Mouse (Mus musculus) myocyte (in vitro differentiated cells): ENCODE measurements around the gene Avpi1. TPM values are rescaled to one million over a fixed set of nuclear protein-coding genes. Genes with fewer than 3 reads are reported as not detected.

Experiments
- H3K27me3 ChIP-seq: one replicate; pipeline ENCODE4 v1.6.1; 2011; ENCODE audit not compliant: control insufficient read depth, insufficient read depth, insufficient read length
- H3K36me3 ChIP-seq: one replicate; pipeline ENCODE4 v1.6.1; 2011; ENCODE audit not compliant: control insufficient read depth, insufficient read depth
- H3K4me2 ChIP-seq: one replicate; pipeline ENCODE4 v1.6.1; 2011; ENCODE audit warnings: low read depth, control low read depth
- H3K4me3 ChIP-seq: one replicate; pipeline ENCODE4 v1.5.1; 2011; ENCODE audit warnings: mild to moderate bottlenecking, control low read depth, moderate library complexity
- H3K79me2 ChIP-seq: one replicate; pipeline ENCODE4 v1.6.1; 2011; ENCODE audit not compliant: control insufficient read depth, insufficient read depth
- H3ac ChIP-seq: one replicate; pipeline ENCODE4 v1.6.1; 2011; ENCODE audit not compliant: control insufficient read depth, insufficient read length
- CEBPB ChIP-seq: IDR thresholded peaks from 2 replicates; pipeline ENCODE4 v1.6.1; 2011; ENCODE audit warnings: mild to moderate bottlenecking, moderate library complexity; ENCODE audit not compliant: poor library complexity, insufficient read depth, severe bottlenecking
- E2F4 ChIP-seq: IDR thresholded peaks from one replicate; pipeline ENCODE4 v1.6.1; 2011; ENCODE audit warnings: mild to moderate bottlenecking, control low read depth, moderate library complexity; ENCODE audit not compliant: insufficient read depth
- MAX ChIP-seq: IDR thresholded peaks from one replicate; pipeline ENCODE4 v1.6.1; 2011; ENCODE audit warnings: low read depth, mild to moderate bottlenecking, control low read depth
- MYOD1 ChIP-seq, 3 experiments: IDR thresholded peaks; one replicate each; pipeline ENCODE4 v1.6.1; 2011; ENCODE audit warnings: control low read depth in 2 of 3, low read depth in 2 of 3, mild to moderate bottlenecking in 2 of 3, moderate library complexity in 1 of 3; ENCODE audit not compliant: insufficient read length in 2 of 3, control insufficient read depth in 1 of 3
- MYOG ChIP-seq, 3 experiments: IDR thresholded peaks; one replicate each; pipeline ENCODE4 v1.6.1; 2011; ENCODE audit warnings: control low read depth in 2 of 3, low read depth in 2 of 3, mild to moderate bottlenecking in 2 of 3; ENCODE audit not compliant: insufficient read length in 2 of 3, control insufficient read depth in 1 of 3, insufficient read depth in 1 of 3
- POLR2A ChIP-seq: IDR thresholded peaks from one replicate; pipeline ENCODE4 v1.6.1; 2011; ENCODE audit warnings: low read depth, mild to moderate bottlenecking, control low read depth, moderate library complexity; ENCODE audit not compliant: insufficient read length
- POLR2AphosphoS2 ChIP-seq: IDR thresholded peaks from one replicate; pipeline ENCODE4 v1.6.1; 2011; ENCODE audit warnings: low read depth, control low read depth; ENCODE audit not compliant: insufficient read length
- REST ChIP-seq: IDR thresholded peaks from one replicate; pipeline ENCODE4 v1.6.1; 2011; ENCODE audit warnings: mild to moderate bottlenecking, control low read depth, moderate library complexity; ENCODE audit not compliant: insufficient read depth, insufficient read length
- SRF ChIP-seq: IDR thresholded peaks from one replicate; pipeline ENCODE4 v1.6.1; 2011; ENCODE audit warnings: low read depth; ENCODE audit not compliant: control insufficient read depth, insufficient read length
- TCF12 ChIP-seq: IDR thresholded peaks from one replicate; pipeline ENCODE4 v1.6.1; 2011; ENCODE audit warnings: mild to moderate bottlenecking, control low read depth; ENCODE audit not compliant: poor library complexity, insufficient read depth, severe bottlenecking
- TCF3 ChIP-seq: IDR thresholded peaks from one replicate; pipeline ENCODE4 v1.6.1; 2011; ENCODE audit warnings: low read depth, control low read depth; ENCODE audit not compliant: insufficient read length
- USF1 ChIP-seq: IDR thresholded peaks from one replicate; pipeline ENCODE4 v1.6.1; 2011; ENCODE audit warnings: low read depth, mild to moderate bottlenecking, control low read depth, moderate library complexity
- polyA plus RNA-seq: library from polyadenylated mRNA; unstranded; fragments of >200 nt; fragmentation: generic; extraction: Trizol; gene quantifications from one replicate; pipeline ENCODE4 v1.2.1, GENCODE M21; 2012; ENCODE audit warnings: missing spikeins

Gene Avpi1
- polyA plus RNA-seq, 1 experiment = 128 TPM

GRCm38 (mm10) chr19:42130294-42130606 lies 1.4 kb upstream of the Avpi1 start:
- no peak for TF ChIP-seq USF1
- TF ChIP-seq REST = no peak
- no peak for TF ChIP-seq TCF12
- TF ChIP-seq POLR2AphosphoS2 = no peak
- no peak for TF ChIP-seq SRF
- no peak for TF ChIP-seq TCF3
- TF ChIP-seq CEBPB = no peak
- TF ChIP-seq MYOG (IDR thresholded peaks at IDR 0.05; ENCODE audit: control insufficient read depth in 1 of 3, insufficient read depth in 1 of 3, insufficient read length in 2 of 3, low read depth in 2 of 3) = no peak
- no peak for TF ChIP-seq E2F4
- no peak for TF ChIP-seq MAX
- TF ChIP-seq POLR2A = no peak
- no peak for TF ChIP-seq MYOD1 (IDR thresholded peaks at IDR 0.05; ENCODE audit: control insufficient read depth in 1 of 3, insufficient read length in 2 of 3, low read depth in 2 of 3)
- H3ac ChIP-seq = no peak overlapping the region
- H3K36me3 ChIP-seq = no peaks in the 10 kb centered on the region
- H3K27me3 ChIP-seq = no peaks in the 10 kb centered on the region
- H3K79me2 ChIP-seq = peaks cover 23% of the 10 kb centered on the region
- H3K4me2 ChIP-seq = peak overlapping the region; percentile 46
- H3K4me3 ChIP-seq = no peak overlapping the region

- peak overlapping the region; percentile 74 for H3K4me3 ChIP-seq
- no peak for TF ChIP-seq USF1
- no peak for TF ChIP-seq CEBPB
- no peaks in the 10 kb centered on the region for H3K36me3 ChIP-seq
- peaks cover 29% of the 10 kb centered on the region for H3K79me2 ChIP-seq
- H3K27me3 ChIP-seq = no peaks in the 10 kb centered on the region
- peak overlapping the region; percentile 89 for H3K4me2 ChIP-seq
- no peak overlapping the region for H3ac ChIP-seq
Measured at GRCm38 (mm10) chr19:42129509-42130293, 842 bp upstream of the Avpi1 start.

GRCm38 (mm10) chr19:42128052-42128740 lies 663 bp downstream of the Avpi1 start:
- peaks cover 8% of the 10 kb centered on the region for H3K36me3 ChIP-seq
- peak overlapping the region; percentile 74 for H3K4me3 ChIP-seq
- peaks cover 32% of the 10 kb centered on the region for H3K79me2 ChIP-seq
- no peaks in the 10 kb centered on the region for H3K27me3 ChIP-seq
- peak overlapping the region; percentile 77 for H3ac ChIP-seq
- TF ChIP-seq TCF12 (no peak), MYOD1 (IDR thresholded peaks at IDR 0.05; ENCODE audit: control insufficient read depth in 1 of 3, insufficient read length in 2 of 3, low read depth in 2 of 3) (no peak)
- peak overlapping the region; percentile 97 for H3K4me2 ChIP-seq

- peaks cover 20% of the 10 kb centered on the region for H3K36me3 ChIP-seq
- TF ChIP-seq MYOD1 (IDR thresholded peaks at IDR 0.05; ENCODE audit: control insufficient read depth in 1 of 3, insufficient read length in 2 of 3, low read depth in 2 of 3) (no peak), MYOG (IDR thresholded peaks at IDR 0.05; ENCODE audit: control insufficient read depth in 1 of 3, insufficient read depth in 1 of 3, insufficient read length in 2 of 3, low read depth in 2 of 3) (no peak), TCF3 (no peak), SRF (no peak), POLR2AphosphoS2 (no peak), E2F4 (no peak)
- H3K4me2 ChIP-seq = peak overlapping the region; percentile 97
- H3ac ChIP-seq = no peak overlapping the region
- no peaks in the 10 kb centered on the region for H3K27me3 ChIP-seq
- H3K79me2 ChIP-seq = peaks cover 32% of the 10 kb centered on the region
- H3K4me3 ChIP-seq = peak overlapping the region; percentile 74
Measured at GRCm38 (mm10) chr19:42127024-42127423, 1.8 kb downstream of the Avpi1 start.

GRCm38 (mm10) chr19:42126219-42126605 lies 2.6 kb downstream of the Avpi1 start:
- peak overlapping the region; percentile 74 for H3K4me3 ChIP-seq
- no peaks in the 10 kb centered on the region for H3K27me3 ChIP-seq
- peaks cover 26% of the 10 kb centered on the region for H3K36me3 ChIP-seq
- H3ac ChIP-seq = no peak overlapping the region
- H3K4me2 ChIP-seq = peak overlapping the region; percentile 97
- peaks cover 32% of the 10 kb centered on the region for H3K79me2 ChIP-seq
- TF ChIP-seq POLR2AphosphoS2 (peak; percentile 62), USF1 (no peak)
